Mouse (Mus musculus): ENCODE measurements around the gene Pold4. TPM values are rescaled to one million over a fixed set of nuclear protein-coding genes. Genes with fewer than 3 reads are reported as not detected.
A peak's percentile ranks its signal among the peaks of the same experiment; 100 is the strongest.
"Not testable (repeated sequence)": the region's sequence is repeated elsewhere in the genome, so short reads cannot be mapped to it uniquely, and the experiment has no call there.

The Pold4 gene
- polyA plus RNA-seq, 1 experiment from 2014 or later = 63.6 TPM

- H3K9me3 ChIP-seq (ENCODE audit: low read length) = no peaks in the 10 kb centered on the region
- H3K36me3 ChIP-seq (ENCODE audit: insufficient read depth, low read length) = no peaks in the 10 kb centered on the region
- H3K4me1 ChIP-seq (ENCODE audit: insufficient read depth, low read depth, low read length) = no peaks in the 10 kb centered on the region
- no peak for ATAC-seq
- H3K4me2 ChIP-seq (replicated peaks; ENCODE audit: low read depth, low read length) = no peak overlapping the region
- WGBS = 59% methylated on average over 1 of the region's 1 CpGs
- H3K27ac ChIP-seq (ENCODE audit: low read length) = no peak overlapping the region
- TF ChIP-seq EP300 (IDR thresholded peaks at IDR 0.05) (no peak), CTCF (IDR thresholded peaks at IDR 0.05) (peak; percentile 50; the same call in 1 of the 2 replicates)
- no peak overlapping the region for H3K4me3 ChIP-seq (ENCODE audit: low read depth, low read length)
- no peak overlapping the region for H3K9ac ChIP-seq (replicated peaks; ENCODE audit: low read depth)
- DNase-seq (ENCODE audit: low spot score) = no peak
- no peaks in the 10 kb centered on the region for H3K27me3 ChIP-seq (replicated peaks; ENCODE audit: insufficient read depth, low read length)
Measured at GRCm38 (mm10) chr19:4247010-4247409, 15.3 kb downstream of the Pold4 start.

GRCm38 (mm10) chr19:4248683-4249082 lies 17.0 kb downstream of the Pold4 start:
- H3K9ac ChIP-seq (replicated peaks; ENCODE audit: low read depth); H3K9me3 ChIP-seq (ENCODE audit: low read length); H3K4me1 ChIP-seq (ENCODE audit: insufficient read depth, low read depth, low read length); H3K4me3 ChIP-seq (ENCODE audit: low read depth, low read length); ATAC-seq; H3K27ac ChIP-seq (ENCODE audit: low read length); H3K4me2 ChIP-seq (replicated peaks; ENCODE audit: low read depth, low read length); H3K36me3 ChIP-seq (ENCODE audit: insufficient read depth, low read length); DNase-seq (ENCODE audit: low spot score); H3K27me3 ChIP-seq (replicated peaks; ENCODE audit: insufficient read depth, low read length): not testable (repeated sequence)
- 47% methylated on average over 1 of the region's 1 CpGs for WGBS

- ATAC-seq (no peak), DNase-seq (ENCODE audit: low spot score) (no peak)
- Histone ChIP-seq H3K4me3 (ENCODE audit: low read depth, low read length) (no peak overlapping the region), H3K9me3 (ENCODE audit: low read length) (no peaks in the 10 kb centered on the region), H3K27ac (ENCODE audit: low read length) (no peak overlapping the region), H3K4me1 (ENCODE audit: insufficient read depth, low read depth, low read length) (peaks cover 9% of the 10 kb centered on the region; the same call in 1 of the 2 replicates), H3K9ac (replicated peaks; ENCODE audit: low read depth) (no peak overlapping the region), H3K27me3 (replicated peaks; ENCODE audit: insufficient read depth, low read length) (no peaks in the 10 kb centered on the region), H3K36me3 (ENCODE audit: insufficient read depth, low read length) (no peaks in the 10 kb centered on the region), H3K4me2 (replicated peaks; ENCODE audit: low read depth, low read length) (no peak overlapping the region)
- 88% methylated on average over 7 of the region's 7 CpGs for WGBS
- TF ChIP-seq EP300 (IDR thresholded peaks at IDR 0.05) (no peak), CTCF (IDR thresholded peaks at IDR 0.05) (no peak)
Measured at GRCm38 (mm10) chr19:4254230-4254629, 22.5 kb downstream of the Pold4 start.

- ATAC-seq = no peak
- WGBS = 75% methylated on average over 11 of the region's 11 CpGs
Measured at GRCm38 (mm10) chr19:4255583-4256162, 24.0 kb downstream of the Pold4 start.

GRCm38 (mm10) chr19:4257216-4257896 lies 25.7 kb downstream of the Pold4 start:
- 0 out of 2 replicates have a peak overlapping the region, but pooled peaks have one; percentile 23 for H3K9ac ChIP-seq (replicated peaks; ENCODE audit: low read depth)
- WGBS = under 1% methylated on average over 41 of the region's 41 CpGs

More at GRCm38 (mm10) chr19:4255583-4256162, 24.0 kb downstream of the Pold4 start:
- no peak overlapping the region for H3K4me3 ChIP-seq (ENCODE audit: low read depth, low read length)
- no peak overlapping the region for H3K27ac ChIP-seq (ENCODE audit: low read length)
- H3K9me3 ChIP-seq (ENCODE audit: low read length) = no peaks in the 10 kb centered on the region
- H3K9ac ChIP-seq (replicated peaks; ENCODE audit: low read depth) = no peak overlapping the region
- H3K27me3 ChIP-seq (replicated peaks; ENCODE audit: insufficient read depth, low read length) = no peaks in the 10 kb centered on the region
- no peak for TF ChIP-seq EP300 (IDR thresholded peaks at IDR 0.05)
- TF ChIP-seq CTCF (IDR thresholded peaks at IDR 0.05) = no peak; the same call in none of the 2 replicates
- H3K36me3 ChIP-seq (ENCODE audit: insufficient read depth, low read length) = no peaks in the 10 kb centered on the region
- peaks cover 9% of the 10 kb centered on the region; the same call in 1 of the 2 replicates for H3K4me1 ChIP-seq (ENCODE audit: insufficient read depth, low read depth, low read length)
- H3K4me2 ChIP-seq (replicated peaks; ENCODE audit: low read depth, low read length) = no peak overlapping the region
- no peak for DNase-seq (ENCODE audit: low spot score)

GRCm38 (mm10) chr19:4257897-4258252 lies 26.2 kb downstream of the Pold4 start:
- Histone ChIP-seq H3K9ac (replicated peaks; ENCODE audit: low read depth) (0 out of 2 replicates have a peak overlapping the region, but pooled peaks have one; percentile 23), H3K4me1 (ENCODE audit: insufficient read depth, low read depth, low read length) (peaks cover 9% of the 10 kb centered on the region; the same call in 1 of the 2 replicates)

More at GRCm38 (mm10) chr19:4257216-4257896, 25.7 kb downstream of the Pold4 start:
- no peaks in the 10 kb centered on the region for H3K36me3 ChIP-seq (ENCODE audit: insufficient read depth, low read length)
- H3K4me1 ChIP-seq (ENCODE audit: insufficient read depth, low read depth, low read length) = peaks cover 9% of the 10 kb centered on the region; the same call in 1 of the 2 replicates
- H3K27ac ChIP-seq (ENCODE audit: low read length) = no peak overlapping the region
- peak; percentile 96 for TF ChIP-seq CTCF (IDR thresholded peaks at IDR 0.05)
- TF ChIP-seq EP300 (IDR thresholded peaks at IDR 0.05) = no peak
- H3K27me3 ChIP-seq (replicated peaks; ENCODE audit: insufficient read depth, low read length) = no peaks in the 10 kb centered on the region
- H3K9me3 ChIP-seq (ENCODE audit: low read length) = no peaks in the 10 kb centered on the region
- H3K4me3 ChIP-seq (ENCODE audit: low read depth, low read length) = peak overlapping the region; percentile 55
- DNase-seq (ENCODE audit: low spot score) (peak; percentile 97), ATAC-seq (peak; percentile 96)
- peak overlapping the region; percentile 63 for H3K4me2 ChIP-seq (replicated peaks; ENCODE audit: low read depth, low read length)

More at GRCm38 (mm10) chr19:4257897-4258252, 26.2 kb downstream of the Pold4 start:
- Histone ChIP-seq H3K27ac (ENCODE audit: low read length) (no peak overlapping the region), H3K4me3 (ENCODE audit: low read depth, low read length) (peak overlapping the region; percentile 55), H3K4me2 (replicated peaks; ENCODE audit: low read depth, low read length) (peak overlapping the region; percentile 63), H3K36me3 (ENCODE audit: insufficient read depth, low read length) (no peaks in the 10 kb centered on the region), H3K9me3 (ENCODE audit: low read length) (no peaks in the 10 kb centered on the region), H3K27me3 (replicated peaks; ENCODE audit: insufficient read depth, low read length) (no peaks in the 10 kb centered on the region)
- DNase-seq (ENCODE audit: low spot score) (no peak), ATAC-seq (no peak)
- WGBS = 22% methylated on average over 12 of the region's 12 CpGs
- TF ChIP-seq EP300 (IDR thresholded peaks at IDR 0.05) (no peak), CTCF (IDR thresholded peaks at IDR 0.05) (no peak)

Measured in lung, postnatal 0 days (tissue).